Mouse (Mus musculus) layer of hippocampus, adult 18-20 months (tissue): ENCODE results near the gene Xpnpep3. TPM values are rescaled to one million over a fixed set of nuclear protein-coding genes. Genes with fewer than 3 reads are reported as not detected.
"Not testable (repeated sequence)": the region's sequence is repeated elsewhere in the genome, so short reads cannot be mapped to it uniquely, and the experiment has no call there.

Experiments used
- DNase-seq, 2 experiments: peaks; one replicate each; pipeline ENCODE4 v3.0.0; 2022; ENCODE audit warnings: low spot score in 2 of 2
- total RNA-seq, 2 experiments: library from RNA; stranded (reverse); gene quantifications; 2 replicates each; pipeline ENCODE4 v1.2.3; 2021

Gene Xpnpep3
- total RNA-seq, 2 experiments from 2014 or later = 14.3 to 16.6 TPM

DNA sequence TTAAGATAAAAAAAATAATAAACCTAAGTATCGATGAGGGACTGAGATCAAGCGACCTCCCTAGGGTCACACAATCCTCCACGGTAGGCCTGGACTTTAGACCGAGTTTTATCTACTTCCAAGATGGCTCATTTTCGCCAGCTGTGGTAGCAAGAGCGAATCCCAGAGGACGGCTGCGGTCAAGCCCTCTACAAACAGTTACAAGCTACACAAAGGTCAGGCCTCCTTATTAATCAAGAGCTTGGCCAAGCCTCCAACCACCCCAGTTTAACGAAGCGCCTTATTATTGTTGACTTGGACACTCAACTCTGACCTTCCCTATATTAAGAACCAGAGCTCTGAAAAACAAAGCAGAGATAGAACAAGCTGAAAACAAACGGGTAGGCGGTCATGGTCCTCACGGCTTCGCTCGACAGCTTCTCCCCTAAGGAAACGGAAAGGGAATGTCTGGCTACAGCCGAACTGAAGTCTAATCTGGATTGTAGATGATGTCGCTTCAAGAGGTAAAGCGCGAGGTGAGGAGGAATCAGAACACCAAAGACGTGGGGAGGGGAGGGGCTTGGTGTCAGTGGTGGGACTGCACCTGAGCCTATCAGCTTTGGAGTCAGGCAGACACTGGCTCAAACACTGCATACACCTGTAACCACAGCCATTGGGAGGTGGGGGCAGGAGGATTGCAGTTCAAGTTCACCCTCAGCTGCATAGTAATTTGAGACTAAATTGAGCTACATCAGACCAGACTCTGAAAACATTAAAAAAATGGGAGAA, 79.7 kb downstream of the Xpnpep3 start:
- DNase-seq = no peak

DNA sequence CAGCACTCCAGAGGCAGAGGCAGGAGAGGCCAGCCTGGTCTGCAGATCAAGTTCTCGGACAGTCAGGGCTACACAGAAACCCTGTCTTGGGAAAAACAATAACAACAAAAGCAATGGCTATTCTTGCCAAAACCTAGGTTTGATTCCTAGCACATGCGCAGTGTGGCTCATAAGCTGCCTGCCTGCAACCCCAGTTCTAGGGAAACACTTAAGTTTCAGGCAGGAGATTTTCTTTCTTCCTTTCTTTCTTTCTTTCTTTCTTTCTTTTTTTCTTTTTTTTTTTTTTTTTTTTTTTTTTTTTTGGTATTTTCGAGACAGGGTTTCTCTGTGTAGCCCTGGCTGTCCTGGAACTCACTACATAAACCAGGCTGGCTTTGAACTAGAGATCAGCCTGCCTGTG, 80.3 kb downstream of the Xpnpep3 start:
- DNase-seq = not testable (repeated sequence)

DNA sequence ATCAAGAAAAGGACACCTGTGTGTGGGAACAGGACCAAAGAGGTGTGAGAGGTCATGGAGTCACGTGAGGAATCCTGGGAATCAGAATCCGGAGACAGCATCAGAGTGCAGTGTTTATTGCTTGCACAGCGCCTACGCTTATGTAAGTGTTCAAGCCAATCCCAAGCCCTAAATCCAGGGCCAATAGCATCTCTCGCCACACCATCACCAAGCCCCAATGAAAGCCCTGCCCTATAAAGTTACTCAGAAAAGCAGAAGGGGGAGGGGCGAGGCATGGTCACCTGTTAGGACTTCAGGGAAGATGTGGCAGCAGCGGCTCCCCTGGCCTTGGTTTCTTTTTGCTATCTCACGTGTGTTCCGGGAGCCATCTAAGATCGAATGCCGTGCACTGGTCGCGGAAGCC, 81.0 kb downstream of the Xpnpep3 start:
- peak in 1 of 2 experiments; percentile 36 for DNase-seq

DNA sequence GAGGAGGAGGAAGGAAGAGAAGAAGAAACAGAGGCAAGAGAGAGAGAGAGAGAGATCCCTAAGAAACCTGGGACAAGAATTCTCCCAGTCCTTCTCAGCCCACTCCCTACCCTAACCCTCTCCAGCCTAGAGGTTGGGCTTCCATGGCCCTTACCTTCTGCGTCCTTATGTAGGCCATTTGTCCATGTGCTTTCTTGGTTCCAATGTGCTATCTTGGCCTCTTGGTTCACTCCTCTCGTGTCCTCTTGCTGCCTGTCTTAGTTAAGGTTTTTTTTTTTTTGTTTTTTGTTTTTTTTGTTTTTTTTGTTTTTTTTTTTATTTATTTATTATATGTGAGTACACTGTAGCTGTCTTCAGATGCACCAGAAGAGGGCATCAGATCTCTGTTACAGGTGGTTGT, 83.0 kb downstream of the Xpnpep3 start:
- no peak for DNase-seq

DNA sequence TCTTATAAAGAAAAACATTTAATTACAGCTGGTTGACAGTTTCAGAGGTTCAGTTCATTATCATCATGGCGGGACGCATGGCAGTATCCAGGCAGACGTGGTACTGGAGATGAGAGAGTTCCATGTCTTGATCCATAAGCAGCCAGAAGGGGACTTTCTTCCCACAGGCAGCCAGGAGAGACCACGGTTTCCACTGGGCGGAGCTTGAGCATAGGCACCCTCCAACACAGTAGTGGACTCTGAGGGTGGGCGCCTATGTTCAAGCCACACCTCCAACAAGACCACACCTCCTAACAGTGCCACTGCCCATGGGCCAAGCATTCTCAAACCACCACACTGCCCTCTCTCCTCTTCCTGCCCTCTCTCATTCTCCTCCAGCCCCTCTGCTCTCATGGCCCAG, 83.8 kb downstream of the Xpnpep3 start:
- no peak for DNase-seq

DNA sequence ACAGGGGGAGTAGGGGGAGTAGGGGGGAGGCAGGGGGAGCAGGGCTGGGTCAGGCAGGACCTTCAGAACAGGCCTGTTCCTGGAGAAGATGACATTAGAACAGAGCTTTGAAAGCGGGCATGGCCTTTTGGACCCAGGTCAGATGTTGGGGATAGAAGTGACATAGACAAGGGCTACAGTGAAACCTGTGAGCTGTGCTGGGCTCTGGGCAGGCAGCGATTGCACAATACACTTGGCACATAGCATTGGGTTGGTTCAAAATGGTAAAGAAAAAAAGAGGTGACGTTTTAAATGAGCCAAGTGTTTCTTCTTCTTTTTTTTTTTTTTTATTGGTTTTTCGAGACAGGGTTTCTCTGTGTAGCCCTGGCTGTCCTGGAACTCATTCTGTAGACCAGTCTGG, 85.5 kb downstream of the Xpnpep3 start:
- no peak for DNase-seq

DNA sequence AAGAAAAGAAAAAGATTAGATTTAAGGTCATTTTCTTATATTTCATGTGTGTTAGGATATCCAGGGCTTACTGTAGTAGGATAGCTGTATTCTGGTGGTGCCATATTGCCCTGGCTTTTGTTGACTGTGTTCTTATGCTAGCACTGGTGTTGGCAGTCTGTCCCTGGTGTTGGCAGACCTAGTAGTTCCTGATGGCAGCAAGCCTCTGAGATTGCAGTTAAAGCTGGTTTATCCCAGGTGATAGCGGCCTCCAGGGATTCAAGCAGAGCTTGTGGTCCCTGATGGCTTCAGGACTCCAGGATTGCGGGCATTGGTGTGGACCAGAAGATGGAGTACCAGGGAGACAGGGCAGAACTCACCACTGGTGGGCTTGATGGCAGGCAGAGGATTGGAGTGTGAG, 103.5 kb downstream of the Xpnpep3 start:
- no peak for DNase-seq

DNA sequence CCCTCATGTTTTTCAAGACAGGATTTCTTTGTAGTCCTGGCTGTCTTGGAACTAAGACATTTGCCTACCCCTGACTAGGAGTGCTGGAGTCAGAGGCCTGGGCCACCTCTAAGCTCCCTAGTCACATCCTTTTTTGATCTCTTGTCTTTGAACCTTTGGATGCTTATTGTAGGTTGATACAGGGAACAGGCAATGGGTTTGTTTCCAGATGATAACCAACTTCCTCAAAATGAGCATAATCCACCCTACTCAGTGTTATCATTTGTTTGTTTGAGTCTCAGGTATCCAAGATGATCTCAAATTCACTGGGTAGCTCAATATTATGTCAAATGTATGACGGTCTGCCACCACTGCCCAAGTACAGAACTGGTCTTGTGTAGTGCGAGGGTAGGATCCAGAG, 104.1 kb downstream of the Xpnpep3 start:
- no peak for DNase-seq

Other genes with a start within 250 kb of the Xpnpep3 start
- 100 to 1,000 TPM; 102 to 104 TPM for gene Mrtfa, start 209.4 kb upstream of the Xpnpep3 start, total RNA-seq
- 10 to 100 TPM; 24.3 to 28.6 TPM for gene Mchr1, start 164.6 kb upstream of the Xpnpep3 start, total RNA-seq
- 10 to 100 TPM; 37.9 to 43.3 TPM for gene Slc25a17, start 39.3 kb upstream of the Xpnpep3 start, total RNA-seq
- 100 to 1,000 TPM; 179 to 183 TPM for gene St13, start 61 bp upstream of the Xpnpep3 start, total RNA-seq
- gene Dnajb7, start 8.2 kb downstream of the Xpnpep3 start, total RNA-seq = not detected
- 100 to 1,000 TPM; 128 to 135 TPM for gene Rbx1, start 66.2 kb downstream of the Xpnpep3 start, total RNA-seq
- gene Ep300, start 185.2 kb downstream of the Xpnpep3 start, total RNA-seq = 10 to 100 TPM; 66.0 to 70.6 TPM